Mouse (Mus musculus) T-helper 1 cell (primary cell): Measurements from ENCODE around the gene Vamp3.
"Not testable (repeated sequence)": the region's sequence is repeated elsewhere in the genome, so short reads cannot be mapped to it uniquely, and the experiment has no call there.

Experiments used
- in situ Hi-C: fragments of 300-600 bp; cut with MboI, MseI; formaldehyde crosslinking; loops from one replicate; pipeline ENCODE4 v1.15.1; 2025; ENCODE audit warnings: high pct_unique_total_duplicates

Vamp3 gene

DNA sequence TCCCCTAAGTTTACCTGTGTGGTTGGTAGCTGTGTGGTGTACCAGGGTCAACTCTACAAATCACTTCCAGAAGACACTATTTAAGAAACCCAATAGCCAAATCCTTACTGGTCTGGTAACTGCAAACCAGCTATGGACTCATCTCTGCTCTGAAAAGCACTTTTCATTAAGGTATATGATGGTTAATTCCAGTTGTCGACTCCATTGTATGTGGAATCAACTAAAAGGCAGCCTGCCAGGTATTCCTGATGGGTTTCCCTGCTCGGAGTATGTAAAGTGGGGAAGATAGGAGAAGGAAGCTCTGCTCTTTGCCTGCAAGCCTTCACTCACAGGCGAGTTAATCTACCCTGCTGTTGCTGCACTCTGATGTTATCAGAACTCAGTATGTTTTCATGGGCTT is 11.2 kb downstream of the Vamp3 start:
- in situ Hi-C loops, result no loop called here

DNA sequence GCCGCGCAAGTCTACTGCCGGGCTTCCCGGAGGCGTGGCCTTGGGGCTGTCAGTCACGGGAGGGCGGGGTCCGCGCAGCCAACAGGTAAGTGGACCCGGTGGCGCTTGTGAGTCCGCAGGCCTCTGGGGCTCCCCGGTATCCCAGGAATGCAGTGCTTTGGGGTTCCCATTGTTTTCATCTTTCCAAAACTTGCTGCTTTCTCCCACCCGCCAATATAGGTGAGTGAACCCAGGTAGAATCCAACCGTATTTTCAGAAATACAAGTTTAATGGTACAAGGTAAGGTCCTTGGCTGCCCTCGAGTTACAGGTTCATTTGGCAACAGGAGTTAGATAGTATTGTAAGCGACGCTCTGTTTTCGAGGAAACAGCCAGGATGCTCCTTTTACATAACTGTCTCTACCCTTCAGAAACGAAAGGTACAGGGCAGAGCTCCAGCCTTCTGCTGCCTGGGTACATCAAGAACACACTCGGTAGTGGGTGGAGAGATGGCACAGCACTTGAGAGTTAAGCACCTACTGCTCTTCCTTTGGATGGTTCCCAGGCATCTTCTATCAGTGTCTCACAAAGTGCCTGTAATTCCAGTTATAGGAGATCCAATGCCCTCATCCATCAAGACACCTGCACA is 12.7 kb downstream of the Vamp3 start:
- in situ Hi-C loops, result no loop called here

DNA sequence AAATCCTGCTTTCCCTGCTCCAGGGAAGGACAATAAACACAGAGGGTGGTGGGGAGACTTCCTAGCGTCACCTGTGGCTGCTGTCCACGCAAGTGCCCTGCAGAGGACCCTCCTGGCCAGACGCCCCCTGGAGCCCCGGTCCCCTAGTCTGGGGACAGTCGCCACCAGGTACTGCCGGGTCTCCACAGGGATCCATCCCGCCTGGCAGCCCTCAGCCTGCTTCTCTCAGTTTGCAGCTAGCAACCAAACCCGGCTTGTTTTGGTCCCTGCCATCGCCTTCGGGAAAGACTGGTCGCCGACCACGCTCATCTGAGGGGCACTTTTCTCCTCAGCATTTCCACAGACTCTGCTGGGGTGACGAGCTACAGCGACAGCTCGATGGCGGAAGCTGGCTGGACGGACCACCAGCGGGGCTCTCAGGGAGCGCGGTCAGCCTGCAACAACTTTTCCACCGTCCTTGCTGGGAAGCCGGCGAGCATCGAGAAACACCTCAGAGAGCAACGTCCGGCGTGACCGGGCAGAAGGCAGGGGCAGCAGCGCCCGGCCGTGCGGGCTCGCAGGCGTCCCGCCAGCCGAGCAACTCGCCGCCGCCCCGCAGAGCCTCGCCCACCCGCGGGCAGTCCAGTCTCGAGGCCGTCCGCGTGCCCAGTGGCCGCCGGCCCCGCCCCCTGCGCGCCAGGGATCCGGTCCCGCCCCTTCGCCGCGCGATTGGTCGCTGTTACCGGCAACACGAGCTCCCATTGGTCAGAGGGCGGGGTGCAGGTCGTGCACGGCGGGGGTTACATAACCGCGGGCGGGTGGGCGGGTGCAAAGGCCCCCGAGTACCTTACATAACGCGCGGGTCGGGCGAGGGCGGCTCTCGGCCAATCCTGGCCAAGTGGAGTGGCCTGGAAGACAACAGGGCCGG is 13.5 kb downstream of the Vamp3 start, which contains the start of gene Per3:
Gene Per3 (minus strand): TSS at position 629 of the 907 bp plus-strand sequence.
- in situ Hi-C loops, result no loop called here

DNA sequence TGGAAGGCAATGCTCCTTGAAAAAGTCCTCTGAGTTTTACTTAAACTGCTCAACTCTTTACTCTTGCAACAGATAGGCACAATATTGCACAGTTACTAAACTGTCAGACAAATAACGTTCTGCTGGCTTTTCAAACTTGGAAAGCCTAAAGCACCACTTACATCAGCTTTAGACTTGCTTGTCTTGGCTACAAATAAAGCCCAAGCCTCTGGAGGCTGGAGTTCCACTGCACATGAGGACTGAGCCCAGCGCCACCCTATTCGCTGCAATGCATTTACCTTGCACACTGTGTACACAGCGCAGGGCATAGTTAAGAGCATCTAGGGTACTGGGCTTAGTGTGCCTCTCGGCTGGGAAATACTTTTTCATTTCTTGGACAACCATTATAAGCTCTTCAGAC is 14.5 kb downstream of the Vamp3 start:
- in situ Hi-C loops, result no loop called here

DNA sequence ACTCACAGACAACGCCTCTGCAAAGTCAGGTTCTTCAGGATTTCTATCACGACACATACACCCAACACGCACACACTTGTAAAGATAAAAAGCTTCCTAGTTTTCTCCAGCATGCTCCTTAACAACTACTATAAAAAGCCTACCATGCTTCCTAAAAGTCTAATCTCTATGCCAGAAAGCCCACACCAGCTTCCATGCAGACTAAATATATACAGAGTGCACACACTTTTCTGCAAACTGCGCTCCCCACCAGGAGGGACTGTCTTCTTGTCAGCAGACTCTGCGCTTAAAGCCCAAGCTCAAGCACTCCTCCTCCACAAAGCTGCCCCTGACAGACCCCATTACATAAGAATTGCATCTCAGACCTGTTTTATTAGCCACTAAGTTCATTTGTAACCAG is 16.3 kb downstream of the Vamp3 start:
- in situ Hi-C loops, result no loop called here

DNA sequence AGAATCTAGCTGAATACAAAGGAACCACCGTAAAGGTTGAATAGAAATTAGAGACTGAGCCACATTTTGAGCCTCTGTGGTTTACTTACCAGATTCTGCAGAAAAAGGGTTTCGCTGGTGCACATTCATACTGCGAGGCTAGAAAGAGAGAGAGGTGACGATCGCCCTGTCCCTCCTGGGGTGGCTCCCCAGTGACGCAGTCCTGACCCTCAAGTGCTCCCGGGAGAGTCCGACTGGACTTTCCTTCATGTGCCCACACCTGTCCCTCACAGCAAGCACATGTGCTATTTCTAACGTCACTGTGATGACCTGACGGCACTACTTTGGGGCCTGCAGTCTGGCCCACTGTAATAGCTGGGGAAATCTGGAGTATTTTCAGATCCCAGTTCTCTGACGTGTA is 20.0 kb downstream of the Vamp3 start:
- in situ Hi-C loops, result no loop called here

DNA sequence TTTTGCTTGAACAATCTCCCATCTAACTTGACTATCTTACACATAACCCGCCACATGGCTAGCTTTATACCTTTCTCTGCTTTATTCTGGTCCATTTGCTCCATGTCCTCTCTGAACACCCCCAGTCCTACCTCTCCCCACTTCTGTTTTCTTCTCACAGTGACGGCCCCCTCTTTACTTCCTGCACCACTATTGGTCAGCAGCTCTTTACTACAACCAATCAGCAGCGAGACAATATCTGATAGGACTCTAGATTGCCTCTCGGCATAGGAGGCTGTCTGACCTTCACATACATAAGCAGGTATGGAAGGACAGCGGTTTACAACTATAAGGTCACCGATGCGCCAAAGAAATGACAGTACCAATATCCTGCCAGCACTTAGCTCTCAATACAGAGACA is 21.2 kb downstream of the Vamp3 start:
- in situ Hi-C loops, result no loop called here

DNA sequence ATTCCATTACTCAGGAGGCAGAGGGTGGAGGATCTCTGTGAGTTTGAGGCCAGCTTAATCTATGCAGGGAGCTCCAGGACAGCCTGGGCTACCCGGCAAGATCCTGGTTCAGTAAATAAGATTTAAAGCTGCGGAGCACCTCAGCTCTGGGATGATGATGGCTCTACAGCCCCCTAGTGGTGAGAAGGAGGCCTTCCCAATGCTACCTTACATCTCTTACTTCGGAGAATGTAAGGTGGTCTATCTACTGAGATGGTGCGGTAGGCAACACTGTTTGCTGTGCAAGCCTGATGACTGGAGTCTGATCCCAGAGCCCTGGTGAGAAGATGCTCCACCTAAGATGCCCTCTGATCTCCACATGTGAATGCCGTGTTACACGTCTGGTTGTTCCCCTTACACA is 30.8 kb downstream of the Vamp3 start:
- in situ Hi-C loops, result loop anchor here (10.0 kb wide), 1 partner anchor 882 kb away; the partner anchor contains the start of gene Slc2a7

DNA sequence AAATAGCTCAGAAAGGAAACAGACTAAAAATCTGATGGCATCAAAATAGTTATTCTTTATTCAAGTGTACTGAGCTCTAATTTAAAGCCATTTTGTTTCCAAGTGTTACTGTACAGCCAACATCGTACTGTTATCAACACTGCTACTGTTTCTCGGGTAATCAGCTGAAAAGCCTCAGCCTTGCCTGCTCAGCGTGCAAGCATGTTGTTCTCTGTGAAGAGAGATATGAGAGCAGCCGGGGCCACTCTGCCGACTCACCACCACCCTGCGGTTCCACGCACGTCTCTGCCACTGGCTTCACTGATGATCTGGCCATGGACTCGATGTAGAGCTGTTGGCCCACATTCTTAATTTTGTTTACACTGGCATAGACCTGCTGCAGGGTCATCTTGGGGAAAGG is 33.6 kb downstream of the Vamp3 start:
- in situ Hi-C loops, result loop anchor here (10.0 kb wide), 1 partner anchor 879 kb away; the partner anchor contains the start of gene Slc2a7

DNA sequence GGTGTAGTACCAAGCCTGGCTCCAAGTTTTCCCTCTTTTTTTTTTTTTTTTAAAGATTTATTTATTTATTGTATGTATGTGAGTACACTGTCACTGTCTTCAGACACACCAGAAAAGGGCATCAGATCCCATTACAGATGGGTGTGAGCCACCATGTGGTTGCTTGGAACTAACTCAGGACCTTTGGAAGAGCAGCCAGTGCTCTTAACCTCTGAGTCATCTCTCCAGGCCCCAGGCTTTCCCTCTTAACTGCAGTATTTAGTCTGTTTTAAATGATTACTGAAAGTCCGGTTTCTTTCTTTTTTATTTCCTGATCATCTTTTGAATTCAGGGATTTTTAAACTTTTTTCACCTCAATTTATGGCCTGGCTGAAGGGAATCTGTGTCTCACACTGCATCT is 40.4 kb downstream of the Vamp3 start:
- in situ Hi-C loops, result not testable (repeated sequence)

DNA sequence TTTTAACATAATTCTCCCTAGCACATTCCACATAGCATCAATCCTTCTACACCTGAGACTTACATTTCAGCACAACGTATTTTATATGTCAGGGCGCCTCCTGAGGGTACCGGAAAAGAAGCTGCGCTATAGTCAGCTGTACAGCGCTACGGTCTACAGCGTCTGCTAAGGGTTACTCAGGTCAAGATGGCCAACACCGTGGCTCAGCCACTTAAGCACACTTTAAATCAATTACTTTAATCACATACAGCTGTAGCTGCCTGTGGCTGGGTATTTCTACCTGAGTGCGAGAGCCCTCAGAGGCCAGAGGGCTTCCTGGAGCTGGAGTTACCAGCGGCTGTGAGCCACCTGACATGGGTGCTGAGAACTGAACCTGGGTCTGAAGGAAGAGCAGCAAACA is 41.8 kb downstream of the Vamp3 start:
- in situ Hi-C loops, result no loop called here

DNA sequence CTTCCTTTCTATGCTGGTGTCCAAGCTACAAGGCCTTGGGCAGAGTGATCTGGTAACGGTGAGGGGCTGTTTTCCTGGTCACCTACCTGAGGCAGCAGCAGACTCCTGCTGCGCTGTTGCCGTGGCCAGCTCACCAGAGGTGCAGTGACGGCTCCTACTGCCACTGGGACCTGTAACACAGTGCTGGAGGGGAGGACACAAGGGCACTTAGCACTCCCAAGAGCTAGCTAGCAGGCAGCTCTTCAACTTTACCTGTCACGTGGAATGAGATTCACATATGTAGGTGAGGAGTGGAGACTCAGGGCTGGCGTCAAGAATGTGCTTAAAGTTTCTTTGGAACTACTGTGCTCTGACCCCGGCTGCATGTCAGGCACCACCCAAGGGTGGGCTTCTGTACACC is 47.4 kb downstream of the Vamp3 start:
- in situ Hi-C loops, result no loop called here

DNA sequence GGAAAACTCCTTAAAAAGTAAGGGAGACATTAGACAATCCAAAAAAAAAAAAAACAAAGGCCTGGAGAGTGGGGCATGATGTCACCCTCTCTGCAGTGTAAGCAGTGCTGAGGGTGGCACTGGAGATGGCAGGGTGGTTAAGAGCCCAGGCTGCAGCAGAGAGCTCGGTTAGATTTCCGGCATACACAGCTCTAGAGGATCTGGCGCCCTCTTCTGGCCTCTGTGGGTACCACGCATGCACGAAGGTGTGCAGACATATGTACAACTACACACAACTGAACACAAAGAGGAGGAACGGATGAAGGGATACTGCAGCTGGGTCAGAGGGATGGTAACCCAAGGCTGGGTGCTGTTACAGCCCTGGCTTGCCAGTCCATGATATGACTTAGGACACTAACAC is 50.8 kb downstream of the Vamp3 start:
- in situ Hi-C loops, result no loop called here

DNA sequence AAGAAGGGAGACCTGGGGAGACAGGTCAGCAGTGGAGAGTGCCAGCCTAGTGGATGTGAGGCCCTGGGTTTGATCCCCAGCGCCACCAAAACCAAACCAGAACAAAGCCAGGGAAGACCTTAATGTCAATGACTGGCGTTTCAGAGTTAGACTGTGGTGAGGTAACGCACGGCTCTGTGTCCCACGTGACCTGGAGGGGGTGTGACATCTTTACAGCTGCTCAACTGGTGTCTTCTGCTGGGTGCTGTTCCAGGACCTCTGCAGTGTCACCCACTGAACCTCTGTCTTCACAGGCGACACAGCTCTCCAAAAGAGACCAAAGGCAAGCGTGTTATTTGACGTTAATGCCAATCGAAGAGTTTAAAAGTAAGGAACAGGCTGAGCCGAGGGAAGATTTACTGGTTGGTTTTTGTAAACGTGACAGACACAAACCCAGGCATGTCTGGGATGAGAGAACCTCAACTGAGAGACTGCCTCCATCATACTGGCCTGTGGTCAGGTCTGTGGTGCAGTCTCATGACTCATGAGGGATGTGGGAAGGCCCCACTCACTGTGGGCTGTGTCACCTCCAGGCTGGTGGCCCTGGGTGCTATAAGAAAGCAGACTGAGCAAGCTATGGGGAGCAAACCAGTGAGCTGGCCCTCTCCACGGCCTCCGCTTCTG is 52.0 kb downstream of the Vamp3 start:
- in situ Hi-C loops, result no loop called here

DNA sequence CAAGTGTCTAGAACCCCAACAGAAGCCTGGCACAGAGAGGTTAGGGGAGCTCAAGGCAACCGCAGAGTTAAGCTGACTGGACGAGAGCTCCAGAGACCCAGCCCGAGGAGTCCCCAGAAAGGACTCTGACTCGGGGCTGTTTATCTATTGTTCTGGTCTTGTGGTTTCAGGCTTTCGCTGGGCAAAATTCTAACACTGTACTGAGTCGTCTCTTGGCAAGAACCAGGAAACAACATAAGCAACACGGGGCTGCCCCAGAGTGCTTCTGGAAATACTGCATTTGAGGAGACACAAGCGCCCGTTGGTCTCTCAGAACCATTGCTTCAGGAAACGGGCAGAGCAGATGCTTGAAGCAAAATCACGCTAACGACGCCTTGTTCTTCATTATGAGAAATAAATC is 56.4 kb downstream of the Vamp3 start:
- in situ Hi-C loops, result no loop called here

DNA sequence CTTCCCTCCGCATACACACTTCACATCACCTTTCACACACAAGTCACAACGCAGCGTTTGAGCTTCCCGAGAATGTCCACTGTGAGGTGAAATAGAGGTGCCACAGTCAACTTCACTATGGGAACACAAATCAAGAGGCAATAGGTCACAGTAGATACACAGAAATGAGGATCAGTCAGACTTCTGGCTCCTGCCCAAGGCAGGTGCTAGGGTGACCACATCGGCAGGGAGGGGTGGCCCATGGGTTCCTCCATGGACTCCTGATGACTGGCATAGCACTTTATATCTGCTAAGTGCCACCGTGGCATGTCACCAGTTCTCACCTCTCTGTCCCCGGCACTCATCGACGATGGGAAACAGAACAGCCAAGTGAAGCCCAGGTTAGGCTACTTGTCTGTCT is 59.1 kb downstream of the Vamp3 start:
- in situ Hi-C loops, result no loop called here
